Mouse (Mus musculus) liver, adult 2 months (tissue): Measurements from ENCODE around the gene Camk2b.

Experiments
- CTCF ChIP-seq: fragments of 200-500 bp; IDR thresholded peaks from 2 replicates; pipeline ENCODE4 v1.5.1; 2011; ENCODE audit warnings: low read depth, low read length, control low read depth
- POLR2A ChIP-seq: fragments of 200-500 bp; IDR thresholded peaks from 2 replicates; pipeline ENCODE4 v1.6.1; 2011; ENCODE audit warnings: low read length, control low read depth; ENCODE audit not compliant: insufficient read depth; ENCODE audit errors: extremely low read depth

DNA sequence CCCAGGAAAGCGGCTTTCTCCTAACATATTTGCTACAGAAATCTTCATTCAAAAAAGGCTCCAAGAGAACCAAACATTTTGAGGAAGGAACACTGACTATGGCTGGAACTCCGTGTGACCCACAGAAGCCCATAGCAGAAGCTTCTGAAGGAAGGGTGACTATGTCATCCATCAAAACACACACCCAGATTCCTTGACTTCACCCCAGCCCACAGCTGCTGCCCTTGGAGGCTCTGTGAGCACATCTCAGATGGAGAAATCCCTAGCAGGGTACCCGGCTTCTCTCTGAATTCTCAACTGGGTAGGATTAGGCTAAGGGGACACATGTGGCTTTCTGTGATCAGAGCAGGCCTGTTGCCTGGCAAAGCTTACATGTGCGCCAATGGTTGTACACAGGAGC, 29.7 kb downstream of the Camk2b start:
- TF ChIP-seq CTCF: no peak
- no peak for TF ChIP-seq POLR2A
